Comparison of ENCODE assay signal across 8 mouse cellular contexts in the genomic region with DNA sequence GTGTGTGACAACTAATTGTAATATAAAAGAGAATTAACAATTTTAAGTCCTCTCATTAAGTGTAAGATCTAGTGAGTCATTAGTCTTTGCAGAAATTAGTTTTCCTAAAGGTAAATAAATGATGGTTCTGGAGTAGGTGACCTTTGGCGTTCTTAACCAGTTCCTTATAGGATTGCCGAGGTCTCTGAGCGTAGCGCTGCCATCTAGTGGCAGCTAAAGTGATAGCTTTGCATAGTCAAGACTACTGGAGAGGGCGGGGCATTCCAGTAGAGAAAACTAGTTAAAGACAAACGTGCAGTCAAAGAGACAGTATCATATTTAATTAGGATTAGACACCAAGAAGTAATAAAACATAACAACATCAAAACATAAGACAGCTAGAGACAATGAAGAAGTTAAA.
DNase-seq lines count a peak whose midpoint lies in the region; ATAC-seq and TF ChIP-seq lines count a peak whose summit lies in the region.

No protein-coding gene starts in this region.

- TF ChIP-seq EP300 in lung, postnatal 0 days (IDR thresholded peaks at IDR 0.05) = no peak

- no peaks in the 10 kb centered on the region for H3K4me1 ChIP-seq in lung, postnatal 0 days (ENCODE audit: insufficient read depth, low read depth, low read length)

- ATAC-seq in lung, postnatal 0 days = no peak; the same call in 1 of the 2 replicates

- no peaks in the 10 kb centered on the region for H3K9me3 ChIP-seq in lung, postnatal 0 days (ENCODE audit: low read length)

- WGBS in lung, postnatal 0 days = 2% methylated on average over 6 of the region's 6 CpGs

- H3K9ac ChIP-seq in lung, postnatal 0 days (replicated peaks; ENCODE audit: low read depth) = no peak overlapping the region

- no peaks in the 10 kb centered on the region for H3K27me3 ChIP-seq in lung, postnatal 0 days (replicated peaks; ENCODE audit: insufficient read depth, low read length)

- no peak overlapping the region for H3K27ac ChIP-seq in lung, postnatal 0 days (ENCODE audit: low read length)

- peak; percentile 7 to 26 for DNase-seq in urinary bladder, postnatal 36 days (ENCODE audit: low spot score in 2 of 2)
- DNase-seq in urinary bladder, adult 2 months (ENCODE audit: low spot score) = no peak
- peak; percentile 66 to 71 for DNase-seq in cerebellum, adult 18-20 months
- DNase-seq in forelimb bud, embryonic 11.5 days (ENCODE audit: low read depth, low spot score) = peak; percentile 63
- DNase-seq in kidney, postnatal 14 days = peak; percentile 48
- DNase-seq in lung, postnatal 0 days (ENCODE audit: low spot score) = peak; percentile 61
- peak; percentile 43 for DNase-seq in right cerebral cortex, adult 18-20 months
- DNase-seq in spleen, postnatal 14 days (ENCODE audit: low spot score in 2 of 2) = no peak

- peak; percentile 60 for TF ChIP-seq CTCF in lung, postnatal 0 days (IDR thresholded peaks at IDR 0.05)

- H3K4me2 ChIP-seq in lung, postnatal 0 days (replicated peaks; ENCODE audit: low read depth, low read length) = no peak overlapping the region

- H3K4me3 ChIP-seq in lung, postnatal 0 days (ENCODE audit: low read depth, low read length) = no peak overlapping the region

- H3K36me3 ChIP-seq in lung, postnatal 0 days (ENCODE audit: insufficient read depth, low read length) = no peaks in the 10 kb centered on the region

Comparison
In these comparisons a context has a peak if more than half of its experiments do, and no peak if none do; other contexts are left out.
1. DNase-seq: peak in urinary bladder, postnatal 36 days (2 of 2), cerebellum, adult 18-20 months (2 of 2), forelimb bud, embryonic 11.5 days (single experiment), kidney, postnatal 14 days (single experiment), lung, postnatal 0 days (single experiment) and right cerebral cortex, adult 18-20 months (single experiment); none in urinary bladder, adult 2 months (single experiment) and spleen, postnatal 14 days (0 of 2).